Mouse (Mus musculus): Measurements from ENCODE around the gene Erg.

DNA sequence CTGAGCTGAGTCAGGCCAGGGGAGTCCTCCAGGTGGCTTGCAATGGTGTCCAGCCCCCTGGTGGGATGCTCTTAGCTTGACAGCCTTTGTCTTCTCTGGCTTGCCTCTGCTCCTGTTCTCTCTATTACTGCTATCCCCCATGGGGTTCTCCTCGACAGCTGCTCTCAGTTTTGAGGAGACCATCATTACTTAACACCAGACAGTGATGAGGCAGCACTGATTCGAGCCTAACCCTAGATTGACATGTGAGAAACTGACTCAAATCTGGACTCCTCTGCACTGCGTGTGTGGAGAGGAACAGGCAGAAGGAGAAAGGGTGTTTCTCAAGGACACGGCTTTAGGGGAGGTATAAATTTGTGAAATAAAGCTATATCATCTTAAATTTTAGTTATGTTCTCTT, 150.3 kb downstream of the Erg start:
- TF ChIP-seq POLR2A (IDR thresholded peaks at IDR 0.05; ENCODE audit: low read depth, low read length) (no peak), CTCF (IDR thresholded peaks at IDR 0.05; ENCODE audit: borderline replicate concordance, insufficient read depth, low read length) (no peak)
